Mouse (Mus musculus) effector memory CD4-positive, alpha-beta T cell, adult 5 months (primary cell): Measurements from ENCODE around the gene Adss. TPM values are rescaled to one million over a fixed set of nuclear protein-coding genes. Genes with fewer than 3 reads are reported as not detected.

ENCODE experiments used
- polyA plus RNA-seq: library from polyadenylated mRNA; unstranded; fragments of 100-300 nt; shearing (Covaris generic); gene quantifications from one replicate; pipeline ENCODE4 v1.2.1, GENCODE M21; 2017

Adss gene
- polyA plus RNA-seq, result 87.0 TPM

DNA sequence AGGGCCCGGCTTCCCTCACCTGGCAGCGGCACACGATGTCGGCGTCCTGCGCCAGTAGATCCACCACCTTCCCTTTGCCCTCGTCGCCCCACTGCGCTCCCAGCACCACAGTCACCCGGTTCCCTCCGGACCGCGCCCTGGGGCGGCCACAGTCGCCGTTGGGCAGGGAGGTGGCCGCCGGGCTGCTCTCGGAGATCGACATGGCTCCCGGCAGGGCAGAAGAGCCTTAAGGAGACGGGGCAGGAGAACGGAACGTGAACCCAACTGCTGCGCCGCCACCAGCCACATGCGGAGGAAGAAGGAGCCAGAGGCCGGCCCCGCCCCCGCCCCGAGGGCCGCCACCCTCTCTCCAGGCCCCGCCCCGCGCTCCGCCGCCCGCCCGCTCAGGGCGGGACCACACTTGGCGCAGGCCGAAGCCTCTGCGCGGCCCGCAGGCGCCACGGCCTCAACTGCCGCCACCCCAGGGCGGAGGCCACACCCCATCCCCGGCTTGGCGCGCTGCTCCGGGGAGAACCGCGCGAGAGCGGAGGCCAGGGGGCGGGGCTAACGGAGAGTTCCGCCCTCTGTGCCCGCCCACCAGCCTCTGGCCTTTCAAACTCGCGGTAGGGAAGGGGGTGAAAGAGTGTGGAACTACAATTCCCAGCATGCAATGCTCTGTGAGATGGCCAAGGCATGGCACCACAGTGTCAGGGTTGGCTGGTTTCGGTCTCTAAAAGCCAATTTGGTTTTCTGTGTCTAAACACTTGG, at the start of gene Adss:
TSS of gene Adss (minus strand) at position 319 of the 747 bp plus-strand sequence.

GRCm38 (mm10) chr1:177729043-177730024, 67.0 kb downstream of the Adss start, which contains the start of gene 1700016C15Rik:
Gene 1700016C15Rik, plus strand, starts transcription at chr1:177729814.

Other genes with a start within 250 kb of the Adss start
- gene 1700016C15Rik, start 66.7 kb downstream of the Adss start, polyA plus RNA-seq, result not detected
- gene Catspere2, start 186.9 kb upstream of the Adss start, polyA plus RNA-seq, result not detected